Mouse (Mus musculus) thymus, adult 2 months (tissue): ENCODE measurements around the gene Avp.

Source experiments
- CTCF ChIP-seq: fragments of 200-500 bp; IDR thresholded peaks from 2 replicates; pipeline ENCODE4 v1.5.1; 2012; ENCODE audit warnings: mild to moderate bottlenecking, control low read depth, low read length, moderate library complexity, borderline replicate concordance; ENCODE audit not compliant: control insufficient read depth, poor library complexity, insufficient read depth; ENCODE audit errors: extremely low read depth
- POLR2A ChIP-seq: fragments of 200-500 bp; IDR thresholded peaks from 2 replicates; pipeline ENCODE4 v1.6.1; 2012; ENCODE audit warnings: mild to moderate bottlenecking, low read length, control low read depth, moderate library complexity; ENCODE audit not compliant: control insufficient read depth, poor library complexity, insufficient read depth; ENCODE audit errors: extremely low read depth

GRCm38 (mm10) chr2:130564063-130564462 lies 18.3 kb downstream of the Avp start:
- TF ChIP-seq CTCF (no peak), POLR2A (no peak)
